Mouse (Mus musculus): ENCODE results near the gene Igfl3. TPM values are rescaled to one million over a fixed set of nuclear protein-coding genes. Genes with fewer than 3 reads are reported as not detected.

The Igfl3 gene
- not detected for total RNA-seq (2023)

GRCm38 (mm10) chr7:18176194-18176593 is at the start of gene Igfl3:
TSS of gene Igfl3 (plus strand) at chr7:18176494.

Other genes with a start within 250 kb of the Igfl3 start
- not detected for gene Ceacam11, start 204.4 kb upstream of the Igfl3 start, total RNA-seq (2023)
- gene Ceacam13, start 166.6 kb upstream of the Igfl3 start, total RNA-seq (2023): not detected
- gene Ceacam12, start 110.6 kb upstream of the Igfl3 start, total RNA-seq (2023): not detected
- not detected for gene Mill1, start 68.9 kb downstream of the Igfl3 start, total RNA-seq (2023)
- gene Psg18, start 178.5 kb downstream of the Igfl3 start, total RNA-seq (2023): not detected